Mouse (Mus musculus) heart, adult 9 months (tissue): ENCODE measurements around the gene Map2k7.
A peak's percentile ranks its signal among the peaks of the same experiment; 100 is the strongest.

Experiments
- DNase-seq, 2 experiments: peaks; one replicate each; pipeline ENCODE4 v3.0.0; 2022; ENCODE audit warnings: low spot score in 2 of 2

Gene Map2k7

GRCm38 (mm10) chr8:4238434-4239192 is at the start of gene Map2k7, which contains the start of gene Gm49320:
Gene Map2k7 (plus strand): TSS chr8:4238740.
Gene Gm49320 (plus strand): TSS chr8:4238865.
- peak; percentile 100 for DNase-seq

- no peak for DNase-seq
Observed at GRCm38 (mm10) chr8:4189031-4189722, 49.4 kb upstream of the Map2k7 start.

- no peak for DNase-seq
Observed at GRCm38 (mm10) chr8:4192305-4192704, 46.2 kb upstream of the Map2k7 start.

GRCm38 (mm10) chr8:4192807-4193587 is 45.5 kb upstream of the Map2k7 start:
- peak; percentile 72 to 81 for DNase-seq

GRCm38 (mm10) chr8:4193588-4193894 is 45.0 kb upstream of the Map2k7 start:
- DNase-seq: no peak

- DNase-seq: no peak
Observed at GRCm38 (mm10) chr8:4201321-4201720, 37.2 kb upstream of the Map2k7 start.

- no peak for DNase-seq
Observed at GRCm38 (mm10) chr8:4205246-4206123, 33.1 kb upstream of the Map2k7 start.

GRCm38 (mm10) chr8:4206182-4207015 is 32.1 kb upstream of the Map2k7 start:
- no peak for DNase-seq

GRCm38 (mm10) chr8:4207016-4207350 is 31.6 kb upstream of the Map2k7 start:
- DNase-seq: no peak

GRCm38 (mm10) chr8:4211097-4211496 is 27.4 kb upstream of the Map2k7 start:
- DNase-seq: no peak

- no peak for DNase-seq
Observed at GRCm38 (mm10) chr8:4212809-4213209, 25.7 kb upstream of the Map2k7 start.

- DNase-seq: peak; percentile 18 to 41
Observed at GRCm38 (mm10) chr8:4213210-4214005, 25.1 kb upstream of the Map2k7 start.

GRCm38 (mm10) chr8:4214006-4214980 is 24.2 kb upstream of the Map2k7 start:
- peak; percentile 39 for DNase-seq

- no peak for DNase-seq
Observed at GRCm38 (mm10) chr8:4216296-4216695, 22.2 kb upstream of the Map2k7 start.

GRCm38 (mm10) chr8:4216791-4217621 is 21.5 kb upstream of the Map2k7 start, which contains the start of gene Prr36:
Gene Prr36 (minus strand): TSS chr8:4217459.
- no peak for DNase-seq

- DNase-seq: no peak
Observed at GRCm38 (mm10) chr8:4219617-4220016, 18.9 kb upstream of the Map2k7 start.

GRCm38 (mm10) chr8:4222059-4222458 is 16.5 kb upstream of the Map2k7 start:
- DNase-seq: no peak

GRCm38 (mm10) chr8:4226323-4226722 is 12.2 kb upstream of the Map2k7 start:
- DNase-seq: no peak
